Mouse (Mus musculus) bone marrow macrophage, adult 2 months (primary cell): Measurements from ENCODE around the gene Ppa1. TPM values are rescaled to one million over a fixed set of nuclear protein-coding genes. Genes with fewer than 3 reads are reported as not detected.
"Not testable (repeated sequence)": the region's sequence is repeated elsewhere in the genome, so short reads cannot be mapped to it uniquely, and the experiment has no call there.

Source experiments
- H3K27ac ChIP-seq: 2 replicates; pipeline ENCODE4 v1.5.1; 2012; ENCODE audit warnings: low read depth, low read length; ENCODE audit not compliant: insufficient read depth
- H3K4me1 ChIP-seq: 2 replicates; pipeline ENCODE4 v1.6.1; 2012; ENCODE audit warnings: low read length; ENCODE audit not compliant: control insufficient read depth, insufficient read depth
- H3K4me3 ChIP-seq: 2 replicates; pipeline ENCODE4 v1.5.1; 2012; ENCODE audit warnings: mild to moderate bottlenecking, low read length, moderate library complexity; ENCODE audit not compliant: insufficient read depth
- CTCF ChIP-seq: IDR thresholded peaks from 2 replicates; pipeline ENCODE4 v1.5.1; 2012; ENCODE audit warnings: low read depth, mild to moderate bottlenecking, low read length, moderate library complexity
- POLR2A ChIP-seq: IDR thresholded peaks from 2 replicates; pipeline ENCODE4 v1.6.1; 2012; ENCODE audit warnings: mild to moderate bottlenecking, low read depth, low read length, borderline replicate concordance
- polyA plus RNA-seq: library from polyadenylated mRNA; stranded (reverse); fragments of >200 nt; gene quantifications from 2 replicates; pipeline ENCODE4 v1.2.4, GENCODE M21; 2012; ENCODE audit not compliant: missing spikeins, insufficient read depth, insufficient read length

Ppa1 gene
- 6.5 and 8.1 TPM in 2 replicates for polyA plus RNA-seq

DNA sequence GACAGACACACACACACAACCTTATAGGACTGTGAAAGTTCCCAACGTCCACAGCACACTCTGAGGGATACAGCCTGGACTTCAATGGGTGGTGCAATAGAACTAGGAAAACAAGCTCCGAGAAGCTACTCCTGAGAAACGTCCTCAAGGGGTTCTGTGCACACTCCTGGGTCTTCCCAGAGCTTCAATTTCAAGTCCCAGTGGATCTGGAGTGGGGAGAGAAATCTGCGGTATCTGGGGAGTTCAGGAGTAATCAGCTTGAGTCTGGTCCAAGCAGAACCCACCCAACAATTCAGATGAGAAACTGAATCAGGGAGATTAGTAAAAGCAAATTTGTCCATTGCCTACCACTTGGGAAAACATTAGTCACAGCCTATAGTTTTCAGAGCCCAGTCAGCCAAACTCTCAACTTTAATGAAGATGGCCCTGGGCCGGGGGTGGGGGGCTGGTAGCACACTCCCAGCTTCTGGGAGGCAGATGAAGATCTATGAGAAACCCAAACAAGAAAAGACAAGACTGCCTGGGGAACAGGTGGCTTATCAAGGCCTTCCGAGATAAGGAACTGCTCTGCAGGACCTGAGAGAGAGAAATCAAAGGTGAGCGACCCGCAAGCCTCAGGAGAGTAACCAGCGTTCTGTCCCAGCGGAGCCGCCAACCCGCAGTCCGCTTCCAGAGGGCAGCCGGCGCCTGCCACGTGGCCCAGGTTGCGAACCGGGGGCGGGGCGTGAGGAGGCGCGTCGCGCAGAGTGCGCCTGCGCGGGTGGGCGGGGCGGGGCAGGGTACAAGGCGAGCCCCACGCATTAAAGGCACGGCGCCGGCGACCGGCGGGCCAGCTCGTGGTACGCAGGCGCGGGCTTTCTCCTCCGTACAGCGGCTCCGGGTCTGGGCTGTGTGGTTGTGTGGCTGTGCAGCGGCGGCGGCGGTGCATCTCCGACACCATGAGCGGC lies at the start of gene Ppa1:
Gene Ppa1, plus strand, starts transcription at position 763 of the 947 bp plus-strand sequence.
- TF ChIP-seq POLR2A, result no peak; the same call in 1 of the 2 replicates
- no peak for TF ChIP-seq CTCF
- H3K4me1 ChIP-seq, result peaks cover 6% of the 10 kb centered on the region
- H3K27ac ChIP-seq, result peak within 1 kb of the TSS; percentile 15; the same call in 1 of the 2 replicates
- H3K4me3 ChIP-seq, result peak within 1 kb of the TSS; percentile 91

DNA sequence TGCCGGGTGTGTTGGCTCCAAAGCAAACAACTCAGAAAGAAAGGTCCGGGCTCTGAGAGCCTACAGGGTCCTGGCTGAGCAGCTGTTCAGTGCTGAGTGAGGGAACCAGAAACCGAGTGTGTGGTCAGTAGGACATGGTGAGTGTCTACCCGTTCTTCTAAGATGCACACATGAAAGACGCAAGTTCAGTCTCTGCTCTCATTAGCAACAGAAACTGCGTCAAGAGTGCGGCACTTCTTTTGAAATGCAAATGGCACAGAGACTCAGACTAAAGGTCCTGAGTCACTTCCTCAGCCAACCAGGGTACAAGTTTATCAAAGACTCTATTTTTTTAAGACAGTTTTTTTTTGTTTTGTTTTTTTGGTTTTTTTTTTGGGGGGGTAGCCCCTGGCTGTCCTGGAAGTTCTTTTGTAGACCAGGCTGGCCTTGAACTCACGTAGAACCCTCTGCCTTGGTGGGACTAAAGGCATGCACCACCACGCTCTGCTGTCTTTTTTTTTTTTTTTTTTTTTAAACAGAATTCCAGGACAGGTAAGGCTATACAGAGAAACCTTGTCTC lies 48.7 kb upstream of the Ppa1 start:
- Histone ChIP-seq H3K27ac (no peak overlapping the region), H3K4me1 (no peaks in the 10 kb centered on the region; the same call in 1 of the 2 replicates), H3K4me3 (no peak overlapping the region)
- TF ChIP-seq CTCF (no peak), POLR2A (no peak)

DNA sequence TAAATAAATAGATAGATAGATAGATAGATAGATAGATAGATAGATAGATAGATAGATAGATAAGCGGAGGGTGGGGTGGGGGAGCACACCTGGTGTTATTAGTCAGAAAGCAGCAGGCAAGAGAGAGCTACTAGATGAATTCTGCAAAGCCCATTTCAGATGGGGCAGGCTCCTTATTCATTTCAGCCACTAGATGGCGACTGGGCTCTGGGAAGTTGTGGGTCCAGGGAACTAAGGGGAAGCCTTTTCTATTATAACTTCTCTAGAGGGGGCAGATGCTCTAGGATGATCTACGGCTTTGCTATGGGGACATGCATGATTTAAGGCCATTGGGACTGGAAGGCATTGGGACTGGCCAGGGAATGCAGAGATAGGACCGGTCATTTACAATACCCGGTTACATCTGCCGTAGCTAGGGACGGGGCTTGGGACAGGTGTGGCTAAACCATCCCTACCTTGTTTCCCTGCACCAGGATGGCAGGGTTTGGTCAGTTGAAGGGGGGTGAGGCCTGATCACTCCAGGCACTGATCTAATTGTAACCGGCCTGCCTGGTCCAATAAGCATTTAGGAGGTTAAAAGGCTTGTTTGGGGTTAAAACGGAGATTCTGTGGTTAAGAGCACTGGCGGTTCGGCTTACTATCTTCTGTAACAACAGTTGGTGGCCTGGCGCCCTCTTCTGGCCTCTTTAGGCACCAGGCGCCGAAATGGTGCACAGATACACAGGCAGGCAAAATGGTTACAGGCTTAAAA lies 45.9 kb upstream of the Ppa1 start:
- no peak overlapping the region for H3K27ac ChIP-seq
- peak; percentile 41; the same call in 1 of the 2 replicates for TF ChIP-seq CTCF
- no peak for TF ChIP-seq POLR2A
- H3K4me1 ChIP-seq, result no peaks in the 10 kb centered on the region; the same call in 1 of the 2 replicates
- H3K4me3 ChIP-seq, result peak overlapping the region; percentile 15

DNA sequence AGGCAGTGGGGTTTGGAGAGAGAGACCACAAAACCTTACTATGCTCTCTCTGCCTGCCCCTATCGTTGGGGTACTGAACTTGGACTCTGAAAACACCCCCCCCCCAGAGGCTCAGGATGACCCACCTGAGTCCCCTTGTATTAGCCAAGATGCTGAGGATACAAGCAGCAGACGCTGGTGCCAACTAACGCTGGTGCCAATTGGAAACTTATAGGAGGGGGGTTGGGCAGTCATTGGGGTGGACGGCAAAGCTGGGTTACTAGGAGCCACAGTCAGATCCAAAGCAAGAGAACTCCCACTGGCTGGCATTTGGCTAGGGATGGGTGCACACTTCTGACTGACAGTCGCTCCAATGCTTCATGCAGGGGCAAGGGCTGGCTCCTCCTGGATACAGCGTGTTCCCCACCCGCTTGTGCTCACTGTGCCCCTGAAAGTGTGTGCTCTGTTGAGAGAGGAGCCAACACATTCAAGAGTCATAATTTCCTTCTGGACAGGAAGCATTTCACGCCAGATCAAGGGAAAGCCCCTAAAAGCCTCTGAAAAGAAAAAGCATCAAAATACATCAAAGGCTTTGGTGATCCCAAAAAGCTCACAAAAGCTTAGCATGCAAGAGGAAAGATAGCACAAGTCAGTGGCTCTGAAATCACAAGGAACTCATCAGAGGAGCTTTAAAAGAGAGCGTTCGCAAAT lies 43.8 kb upstream of the Ppa1 start:
- no peaks in the 10 kb centered on the region; the same call in 1 of the 2 replicates for H3K4me1 ChIP-seq
- TF ChIP-seq CTCF (no peak), POLR2A (no peak)
- H3K4me3 ChIP-seq, result no peak overlapping the region
- H3K27ac ChIP-seq, result no peak overlapping the region

DNA sequence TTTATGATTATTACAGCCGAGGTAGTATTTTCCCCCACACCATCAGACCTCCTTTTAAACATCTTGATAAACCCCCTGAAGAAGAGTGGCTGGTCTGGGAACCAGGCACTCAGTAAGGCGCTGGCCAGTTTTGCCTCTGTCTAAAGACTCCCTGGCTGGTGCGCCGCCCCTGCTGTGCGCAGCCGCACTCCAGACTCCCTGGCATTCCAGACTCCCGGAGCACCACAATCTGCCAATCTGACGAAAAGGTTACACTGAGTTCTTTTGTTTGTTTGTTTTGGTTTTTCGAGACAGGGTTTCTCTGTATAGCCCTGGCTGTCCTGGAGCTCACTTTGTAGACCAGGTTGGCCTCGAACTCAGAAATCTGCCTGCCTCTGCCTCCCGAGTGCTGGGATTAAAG lies 43.0 kb upstream of the Ppa1 start:
- not testable (repeated sequence) for H3K27ac ChIP-seq, H3K4me1 ChIP-seq, H3K4me3 ChIP-seq

DNA sequence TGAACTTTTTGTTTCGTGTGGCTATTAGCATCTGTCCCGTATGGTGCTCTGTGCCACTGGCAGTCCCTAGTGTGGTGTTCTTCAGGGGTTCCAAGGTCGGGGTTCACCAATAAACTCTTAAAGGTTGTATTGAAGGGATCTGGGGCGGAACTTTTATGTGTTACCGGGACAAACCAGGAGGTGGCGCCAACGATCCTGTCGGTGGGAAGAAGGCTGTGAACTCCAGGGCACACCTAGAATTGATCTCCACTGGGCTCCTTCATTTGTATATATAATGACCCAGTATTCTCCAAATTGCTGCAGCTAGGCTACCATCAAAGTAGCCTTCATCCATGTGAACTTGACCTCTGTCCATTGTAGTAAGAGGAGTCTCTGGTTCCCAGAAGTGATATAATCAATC lies 42.5 kb upstream of the Ppa1 start:
- peak; percentile 57 for TF ChIP-seq CTCF
- TF ChIP-seq POLR2A, result no peak
- H3K4me1 ChIP-seq, result peaks cover 3% of the 10 kb centered on the region; the same call in 1 of the 2 replicates

DNA sequence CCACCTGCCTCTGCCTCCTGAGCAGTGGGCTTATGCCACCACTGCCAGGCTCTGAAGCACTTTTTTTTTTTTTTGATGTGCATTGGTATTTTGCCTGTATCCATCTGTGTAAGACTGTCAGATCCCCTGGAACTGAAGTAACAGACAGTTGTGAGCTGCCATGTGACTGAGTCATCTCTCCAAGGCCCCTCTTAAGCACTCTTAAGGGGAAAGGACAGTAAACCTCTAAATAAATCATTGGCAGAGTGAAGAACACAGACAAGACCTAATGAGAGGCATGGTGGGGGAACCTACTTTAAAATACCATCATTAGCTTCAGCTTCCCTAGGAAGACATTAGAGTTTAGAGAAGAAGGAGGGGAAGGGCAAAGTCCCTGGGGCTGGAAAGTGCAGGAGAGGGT lies 40.1 kb upstream of the Ppa1 start:
- TF ChIP-seq POLR2A (no peak), CTCF (no peak)
- Histone ChIP-seq H3K27ac (no peak overlapping the region), H3K4me3 (no peak overlapping the region), H3K4me1 (peaks cover 4% of the 10 kb centered on the region; the same call in 1 of the 2 replicates)

More for the DNA sequence above, 42.5 kb upstream of the Ppa1 start:
- H3K4me3 ChIP-seq, result no peak overlapping the region
- no peak overlapping the region for H3K27ac ChIP-seq

DNA sequence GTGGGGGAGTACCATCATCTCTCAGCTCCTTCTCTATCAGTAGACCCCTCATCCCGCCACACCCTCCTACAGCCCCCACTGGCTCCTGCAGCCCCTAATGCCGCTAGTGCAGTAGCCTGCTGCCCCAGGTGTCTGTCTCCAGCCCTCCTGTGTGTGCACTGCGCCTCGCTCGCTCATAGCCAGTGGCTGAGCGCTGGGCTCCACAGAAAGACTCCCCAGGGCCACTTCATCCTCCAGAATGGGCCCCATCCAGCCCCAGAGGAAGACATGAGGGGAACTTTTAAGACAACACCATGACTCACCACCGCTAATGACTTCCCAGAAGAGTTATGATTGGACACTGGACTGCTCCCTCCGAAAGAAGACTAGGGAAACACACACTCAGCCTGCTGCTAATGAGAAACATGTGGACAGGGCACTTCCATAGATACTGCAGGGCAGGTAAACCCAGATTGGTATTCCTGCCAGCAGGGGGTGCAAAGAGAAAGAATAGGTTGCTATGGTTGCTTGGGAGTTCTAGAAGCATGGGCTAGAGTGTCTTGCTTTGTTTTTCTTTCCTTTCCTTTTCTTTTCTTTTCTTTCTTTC lies 37.6 kb upstream of the Ppa1 start:
- TF ChIP-seq POLR2A, result no peak
- TF ChIP-seq CTCF, result no peak
- no peak overlapping the region for H3K4me3 ChIP-seq
- H3K27ac ChIP-seq, result no peak overlapping the region
- peaks cover 4% of the 10 kb centered on the region; the same call in 1 of the 2 replicates for H3K4me1 ChIP-seq

DNA sequence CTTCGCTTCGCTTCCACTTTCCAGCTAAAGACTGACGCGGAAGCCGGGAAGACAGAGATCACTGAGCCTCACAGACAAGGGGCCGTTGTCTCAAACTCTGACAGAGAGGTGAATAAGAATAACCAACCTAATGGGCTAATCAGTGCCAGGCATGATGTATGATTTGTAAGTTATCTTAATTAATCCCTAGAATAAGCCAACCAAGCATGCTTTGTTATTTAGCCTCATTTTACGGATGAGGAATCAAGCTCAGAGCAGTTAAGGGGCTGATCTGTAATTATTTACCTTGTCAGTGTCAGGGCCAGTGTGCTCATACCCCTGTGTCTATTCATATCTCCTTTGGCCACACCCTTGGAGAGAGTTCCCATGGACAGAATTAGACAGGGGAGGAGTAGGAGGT lies 34.0 kb upstream of the Ppa1 start:
- H3K4me3 ChIP-seq, result no peak overlapping the region
- no peak overlapping the region for H3K27ac ChIP-seq
- peaks cover 6% of the 10 kb centered on the region; the same call in 1 of the 2 replicates for H3K4me1 ChIP-seq
- TF ChIP-seq POLR2A (no peak), CTCF (no peak)

DNA sequence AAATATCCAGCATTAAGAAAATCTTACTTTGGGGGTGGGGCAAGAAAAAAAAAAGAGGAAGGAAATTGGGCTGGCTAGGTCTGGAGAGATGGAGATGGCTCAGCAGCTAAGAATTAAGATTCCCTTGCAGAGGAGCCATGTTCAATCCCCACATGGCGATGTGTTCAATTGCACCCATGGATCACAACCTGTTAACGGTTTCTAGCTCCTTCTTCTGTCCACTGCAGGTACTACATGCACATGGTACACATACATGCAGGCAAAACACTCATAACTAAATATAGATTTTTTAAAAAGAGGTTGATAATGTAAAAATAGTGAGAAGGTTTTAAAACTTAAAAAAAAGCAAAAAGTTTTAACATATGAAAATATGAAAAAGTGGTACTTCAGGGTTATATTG lies 29.8 kb upstream of the Ppa1 start:
- Histone ChIP-seq H3K27ac (no peak overlapping the region), H3K4me3 (no peak overlapping the region), H3K4me1 (peaks cover 4% of the 10 kb centered on the region)
- TF ChIP-seq POLR2A (no peak), CTCF (no peak)
